Mouse (Mus musculus) mouse embryonic stem cell (cell line): ENCODE measurements at regions not wholly inside any gene's neighbourhood (a gene's known extent, or its start where the extent isn't known, plus 50 kb on each side); places are given as distances from the start of the nearest gene placed in this dataset.

Experiments
- in situ Hi-C, 2 experiments: fragments of 300-500 bp; cut with MboI; formaldehyde crosslinking; loops; 1 replicate in 1 of 2; 3 replicates in 1 of 2; pipeline ENCODE4 v1.14.3; 2019 to 2020; ENCODE audit warnings: low sequenced_read_pairs in 2 of 2, low pct_unique_long_range_greater_than_20kb in 1 of 2, mixed read lengths in 1 of 2; ENCODE audit not compliant: unreplicated experiment in 1 of 2

DNA sequence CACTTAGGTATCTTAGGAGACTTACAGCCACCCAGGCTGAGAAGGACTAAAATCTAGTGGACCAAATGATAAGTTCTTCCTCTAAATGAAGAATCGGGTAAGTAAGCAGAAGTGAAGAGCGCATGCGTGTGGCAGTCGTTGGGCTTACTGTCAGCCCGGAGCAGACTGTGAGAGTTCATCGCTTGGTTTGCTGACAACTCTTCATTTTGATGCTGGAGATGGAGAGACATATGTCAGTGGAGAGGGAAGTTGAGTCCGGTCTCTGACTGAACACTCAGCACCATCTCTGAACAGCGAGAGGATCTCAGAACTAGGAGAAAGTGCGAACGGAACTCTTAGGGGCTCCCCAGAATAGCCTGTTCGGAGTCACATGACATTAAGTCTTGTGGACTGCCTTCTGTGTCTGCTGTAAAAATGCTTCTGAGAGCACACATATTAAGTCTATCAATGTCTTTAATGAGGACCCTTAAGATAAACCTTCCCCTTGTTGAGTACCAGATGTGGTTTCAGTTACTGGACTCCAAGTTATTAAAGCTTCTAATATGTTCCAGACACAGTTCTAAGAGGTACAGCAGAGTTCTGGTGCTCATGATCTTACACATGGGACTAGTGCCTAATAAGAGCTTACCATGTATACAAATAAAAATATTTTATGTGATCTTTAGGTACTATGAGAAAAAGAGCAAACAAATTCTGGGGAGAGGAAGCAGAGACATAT, 108.7 kb upstream of the Teddm2 start:
- in situ Hi-C loops: no loop called here

- in situ Hi-C loops: no loop called here
Observed at GRCm38 (mm10) chr1:154010681-154011080, 110.7 kb upstream of the Teddm2 start.

DNA sequence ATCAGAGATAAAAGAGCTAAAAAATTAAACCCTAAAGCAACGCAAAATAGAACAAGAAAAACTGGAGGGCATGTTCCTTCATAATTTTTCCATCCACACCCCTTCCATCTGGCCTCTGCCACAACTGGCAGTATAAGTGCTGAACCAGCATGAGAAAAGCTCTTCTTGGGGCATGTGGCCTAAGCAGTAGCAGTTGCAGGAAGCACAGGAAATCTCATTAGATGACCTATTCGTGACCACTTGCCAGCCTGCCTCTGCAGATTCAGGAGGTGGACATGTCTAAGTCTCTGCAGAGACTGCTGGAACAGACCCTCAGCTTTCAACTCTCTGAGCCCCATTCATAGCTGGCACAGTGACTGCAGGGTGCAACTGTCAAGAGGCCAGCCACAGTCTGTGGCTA, 116.5 kb upstream of the Teddm2 start:
- in situ Hi-C loops: no loop called here

DNA sequence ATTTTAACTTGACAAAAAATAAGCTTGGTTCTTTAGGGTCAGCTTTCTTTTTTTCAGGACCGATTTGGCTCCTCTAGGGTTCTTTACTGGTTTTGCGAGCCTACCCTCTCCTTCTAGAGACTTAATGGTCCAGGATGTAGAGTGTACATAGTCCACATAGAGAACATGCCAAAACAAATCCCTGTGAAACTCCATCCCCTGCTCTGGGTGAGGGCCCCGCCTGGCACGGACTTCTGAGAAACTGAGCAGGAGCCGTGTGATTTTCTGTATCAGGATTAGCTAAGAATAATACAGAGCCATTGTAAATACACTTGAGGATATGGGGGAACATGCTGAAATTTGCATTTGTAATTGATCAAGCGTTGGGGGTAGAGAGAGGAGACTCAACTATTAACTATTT, 118.2 kb upstream of the Teddm2 start:
- in situ Hi-C loops: no loop called here

DNA sequence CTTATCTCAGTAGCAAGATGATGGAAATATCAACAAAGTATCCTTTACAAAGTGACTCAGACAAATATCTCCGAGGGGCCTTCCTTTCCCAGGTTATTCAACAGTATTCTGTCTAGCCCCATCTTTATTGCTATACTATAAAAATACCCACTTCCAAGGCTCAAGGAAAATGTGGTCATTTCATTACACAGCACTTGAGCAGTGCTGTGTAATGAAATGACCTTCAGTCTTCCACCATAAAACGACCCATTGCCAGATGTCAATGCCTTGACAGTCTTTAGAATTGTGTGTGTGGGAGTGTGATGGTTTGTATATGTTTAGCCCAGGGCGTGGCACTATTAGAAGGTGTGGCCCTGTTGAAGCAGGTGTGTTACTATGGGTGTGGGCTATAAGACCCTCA, 124.3 kb upstream of the Teddm2 start:
- in situ Hi-C loops: no loop called here

DNA sequence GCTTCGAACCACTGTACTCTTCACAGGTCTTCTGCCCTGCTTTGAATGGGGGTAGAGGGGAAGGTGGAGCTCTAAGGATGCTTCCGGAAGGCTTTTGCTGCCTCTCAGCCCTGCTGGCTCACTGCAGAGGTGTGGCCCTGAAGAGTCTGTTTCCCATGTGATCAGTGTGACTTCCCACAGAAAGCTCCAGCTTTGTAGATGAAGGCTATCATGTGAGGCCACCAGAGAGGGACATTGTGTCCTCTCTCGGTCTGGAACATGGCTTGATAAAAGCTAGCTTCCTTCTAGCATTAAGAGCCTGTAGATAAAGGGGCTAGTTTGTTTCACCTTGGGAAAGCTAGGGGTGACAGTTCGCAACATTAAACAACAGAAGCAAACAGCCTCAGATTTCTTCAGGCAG, 127.3 kb upstream of the Teddm2 start:
- in situ Hi-C loops: no loop called here

- in situ Hi-C loops: no loop called here
Observed at GRCm38 (mm10) chr1:154029826-154030225, 129.8 kb upstream of the Teddm2 start.

GRCm38 (mm10) chr1:154032669-154033099, 132.7 kb upstream of the Teddm2 start:
- in situ Hi-C loops: no loop called here

DNA sequence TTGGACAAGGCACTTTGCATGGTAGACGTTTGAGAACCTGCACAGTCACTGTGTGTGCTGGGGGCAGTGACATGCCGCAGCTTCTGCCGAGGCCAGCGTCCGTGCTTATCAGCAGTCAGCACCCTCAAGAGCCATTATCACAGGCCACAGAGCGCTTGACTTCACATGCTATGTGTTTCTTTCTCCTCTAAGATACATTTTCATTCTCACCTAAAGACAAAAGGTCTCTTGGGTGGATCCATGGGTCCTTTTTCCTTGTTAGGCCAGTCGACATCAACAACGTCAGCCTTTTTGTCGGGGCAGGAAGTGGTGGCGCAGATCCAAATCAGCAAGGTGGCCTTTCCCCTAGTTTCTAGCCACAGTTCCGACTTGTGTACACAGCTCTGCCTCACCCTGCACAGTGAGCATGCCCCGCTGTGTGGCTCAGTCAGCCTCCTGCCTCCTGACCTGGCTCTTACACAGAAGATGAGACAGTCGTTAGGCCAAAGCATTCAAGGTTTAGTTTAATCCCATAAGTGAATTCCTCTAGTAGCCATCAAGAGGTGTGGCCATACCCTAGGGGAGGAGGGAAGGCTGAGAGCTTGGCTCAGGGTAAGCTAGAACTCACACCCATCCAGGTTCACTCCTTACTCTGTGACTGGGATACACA, 134.1 kb upstream of the Teddm2 start:
- in situ Hi-C loops: no loop called here

GRCm38 (mm10) chr1:154036729-154037270, 136.8 kb upstream of the Teddm2 start:
- in situ Hi-C loops: no loop called here

DNA sequence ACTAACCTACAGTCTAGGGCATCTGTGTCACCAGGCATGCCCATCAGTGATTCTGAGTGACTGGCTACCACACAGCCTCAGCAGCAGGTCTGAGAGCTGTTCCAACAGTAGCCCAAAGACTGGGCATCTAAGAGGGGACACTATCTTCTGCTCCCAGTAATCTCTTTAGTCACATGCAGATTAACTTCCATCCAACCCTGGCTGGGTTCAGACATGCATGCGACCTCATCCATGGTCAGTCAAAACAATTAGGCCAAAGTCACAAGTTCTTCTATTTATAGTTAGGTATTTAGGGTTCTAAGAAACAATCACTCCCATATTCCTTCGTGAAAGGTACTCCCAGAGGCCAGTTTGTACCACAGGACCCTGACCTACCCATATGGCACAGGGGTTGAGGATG, 138.2 kb upstream of the Teddm2 start:
- in situ Hi-C loops: no loop called here

GRCm38 (mm10) chr1:154040907-154041306, 140.9 kb upstream of the Teddm2 start:
- in situ Hi-C loops: no loop called here

- in situ Hi-C loops: no loop called here
Observed at GRCm38 (mm10) chr1:154042956-154043355, 142.9 kb upstream of the Teddm2 start.

DNA sequence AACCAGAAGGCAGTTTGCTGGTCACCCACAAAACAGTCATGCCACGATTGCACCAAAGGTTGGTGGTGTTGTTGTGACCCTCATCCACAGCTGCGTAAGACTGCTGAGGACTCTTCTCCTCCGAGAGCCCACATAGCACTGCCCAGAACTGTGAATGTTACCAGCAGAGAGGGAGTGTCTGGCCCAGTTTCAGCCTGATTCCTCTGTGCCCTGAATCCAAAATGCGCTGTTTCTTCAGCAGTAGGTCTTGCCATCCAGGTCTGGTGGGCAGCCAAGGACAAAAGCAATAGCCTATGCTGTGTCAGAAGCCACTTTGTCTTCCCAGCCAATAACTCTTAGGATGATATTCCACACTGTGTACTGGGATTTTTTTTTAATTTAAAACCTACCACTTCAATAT, 144.7 kb upstream of the Teddm2 start:
- in situ Hi-C loops: no loop called here

- in situ Hi-C loops: no loop called here
Observed at GRCm38 (mm10) chr1:154045951-154046350, 145.9 kb upstream of the Teddm2 start.

GRCm38 (mm10) chr1:154053641-154054040, 147.3 kb upstream of the Zfp648 start:
- in situ Hi-C loops: loop anchor here in 1 of 2 experiments (25.0 kb wide), 1 partner anchor 166 kb away; the partner anchor contains the start of genes Glul and Teddm1a

DNA sequence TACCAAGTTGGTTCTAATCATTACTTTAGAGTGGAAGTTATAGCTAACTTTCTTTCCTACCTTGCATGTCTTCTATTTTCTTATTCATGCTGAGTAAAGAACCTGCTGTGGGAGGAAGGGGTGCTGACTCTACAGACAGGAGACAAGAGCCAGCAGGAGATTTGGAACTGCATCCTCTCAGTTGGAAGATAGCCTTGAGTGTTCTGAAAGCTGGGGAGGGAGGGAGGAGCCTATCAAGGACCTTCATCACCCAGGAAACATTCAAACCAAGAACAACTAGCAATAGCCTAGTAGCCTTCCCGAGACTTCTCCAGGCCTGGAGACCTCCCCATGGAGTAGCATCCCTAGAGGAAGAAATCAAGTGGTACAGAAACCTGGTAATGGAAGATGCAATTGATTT, 146.1 kb upstream of the Zfp648 start:
- in situ Hi-C loops: loop anchor here in 1 of 2 experiments (25.0 kb wide), 1 partner anchor 168 kb away; the partner anchor contains the start of genes Glul and Teddm1a

DNA sequence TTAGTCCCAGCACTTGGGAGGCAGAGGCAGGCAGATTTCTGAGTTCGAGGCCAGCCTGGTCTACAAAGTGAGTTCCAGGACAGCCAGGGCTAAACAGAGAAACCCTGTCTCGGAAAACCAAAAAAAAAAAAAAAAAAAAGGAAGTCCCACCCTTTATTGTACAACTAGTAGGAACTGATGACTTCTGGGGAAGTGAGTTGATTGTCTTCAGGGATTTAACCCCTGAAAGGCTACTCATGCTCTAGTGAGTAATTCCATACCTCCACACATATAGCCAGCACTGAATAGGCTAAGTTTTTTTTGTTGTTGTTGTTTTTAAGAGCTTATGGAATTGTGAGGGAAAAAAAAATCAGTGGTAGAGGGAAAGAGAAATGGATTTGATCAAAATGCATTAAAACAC, 139.6 kb upstream of the Zfp648 start:
- in situ Hi-C loops: loop anchor here in 1 of 2 experiments (25.0 kb wide), 1 partner anchor 174 kb away; the partner anchor contains the start of genes Glul and Teddm1a

DNA sequence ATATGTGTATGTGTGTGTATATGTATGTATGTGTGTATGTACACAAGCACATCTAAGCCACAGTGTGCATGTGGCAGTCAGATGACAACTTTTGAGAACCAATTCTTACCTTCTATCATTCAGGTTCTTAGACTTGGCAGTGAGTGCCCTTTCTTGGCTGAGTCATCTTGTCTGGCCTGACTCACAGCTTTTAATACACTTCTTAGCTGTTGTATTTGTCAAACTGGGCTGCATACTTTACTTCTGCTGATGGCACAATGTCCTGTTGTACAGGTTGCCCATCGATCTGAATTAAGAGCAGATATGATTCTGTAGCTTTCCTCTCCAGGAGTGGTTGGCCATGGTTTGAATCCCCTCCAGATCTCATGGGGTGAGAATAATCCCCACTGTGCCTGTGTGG, 139.1 kb upstream of the Zfp648 start:
- in situ Hi-C loops: loop anchor here in 1 of 2 experiments (25.0 kb wide), 1 partner anchor 175 kb away; the partner anchor contains the start of genes Glul and Teddm1a
